Mouse (Mus musculus) spleen, adult 2 months (tissue): ENCODE measurements around the gene Acot4.

ENCODE experiments used
- CTCF ChIP-seq: fragments of 200-500 bp; IDR thresholded peaks from 2 replicates; pipeline ENCODE4 v1.5.1; 2011; ENCODE audit warnings: mild to moderate bottlenecking, inconsistent platforms; ENCODE audit not compliant: insufficient read depth, insufficient read length, insufficient replicate concordance; ENCODE audit errors: extremely low read depth
- POLR2A ChIP-seq: fragments of 200-500 bp; IDR thresholded peaks from 2 replicates; pipeline ENCODE4 v1.6.1; 2011; ENCODE audit warnings: low read depth, low read length, inconsistent platforms

- TF ChIP-seq CTCF, result no peak
- no peak for TF ChIP-seq POLR2A
Observed at GRCm38 (mm10) chr12:83998341-83999107, 39.7 kb upstream of the Acot4 start.
